20 mouse cellular contexts compared by ENCODE assay signal in genomic region chr8:91983171-91983570, GRCm38 (mm10).
DNase-seq lines count a peak whose midpoint lies in the region; ATAC-seq and TF ChIP-seq lines count a peak whose summit lies in the region.
"Had no signal": no experiment of that assay in that cellular context is flagged by ENCODE, and none has a peak within 500 bp of the region (broad histone marks: within the 10 kb centered on the region; RNA-seq: fewer than 3 reads in every experiment).

No protein-coding gene starts in this region.

- ATAC-seq in embryonic facial prominence, embryonic 11.5 days (replicated peaks; ENCODE audit: insufficient number of reproducible peaks, low FRiP score, low TSS enrichment, low read depth): no peak
- no peak for ATAC-seq in limb, embryonic 14.5 days (ENCODE audit: low FRiP score, low read depth)
- ATAC-seq in embryonic facial prominence, embryonic 14.5 days (ENCODE audit: low read depth): no peak
- no peak for ATAC-seq in liver, postnatal 0 days
- ATAC-seq: activated CD4-positive, CD25-positive, alpha-beta regulatory T cell, adult 4 months; CD4-positive, CD25-positive, alpha-beta regulatory T cell, adult 4 months; Patski had no signal

- no peak overlapping the region for H3K4me2 ChIP-seq in embryonic facial prominence, embryonic 11.5 days (ENCODE audit: low read depth, low read length)
- H3K4me2 ChIP-seq in limb, embryonic 14.5 days (replicated peaks; ENCODE audit: low read depth, low read length, severe bottlenecking): no peak overlapping the region
- H3K4me2 ChIP-seq in embryonic facial prominence, embryonic 14.5 days (ENCODE audit: low read depth, low read length): no peak overlapping the region
- H3K4me2 ChIP-seq in liver, postnatal 0 days (ENCODE audit: low read depth, low read length): no peak overlapping the region

- 55% methylated on average over 2 of the region's 2 CpGs for WGBS in embryonic facial prominence, embryonic 11.5 days
- 63% methylated on average over 2 of the region's 2 CpGs for WGBS in embryonic facial prominence, embryonic 10.5 days
- 49% methylated on average over 2 of the region's 2 CpGs for WGBS in limb, embryonic 14.5 days
- 68% methylated on average over 2 of the region's 2 CpGs for WGBS in limb, embryonic 10.5 days
- 51% methylated on average over 2 of the region's 2 CpGs for WGBS in embryonic facial prominence, embryonic 14.5 days
- 70% methylated on average over 2 of the region's 2 CpGs for WGBS in liver, postnatal 0 days (ENCODE audit: insufficient replicate concordance)

- no peaks in the 10 kb centered on the region for H3K4me1 ChIP-seq in embryonic facial prominence, embryonic 11.5 days (ENCODE audit: control insufficient read depth, insufficient read depth, low read length)
- H3K4me1 ChIP-seq in embryonic facial prominence, embryonic 10.5 days: peaks cover 7% of the 10 kb centered on the region; the same call in 1 of the 2 replicates
- H3K4me1 ChIP-seq in limb, embryonic 14.5 days (ENCODE audit: control insufficient read depth, insufficient read depth, low read length): no peaks in the 10 kb centered on the region
- H3K4me1 ChIP-seq in limb, embryonic 10.5 days: peaks cover 9% of the 10 kb centered on the region
- no peaks in the 10 kb centered on the region for H3K4me1 ChIP-seq in embryonic facial prominence, embryonic 14.5 days (ENCODE audit: control insufficient read depth, insufficient read depth, low read length)
- no peaks in the 10 kb centered on the region for H3K4me1 ChIP-seq in liver, postnatal 0 days (ENCODE audit: insufficient read depth)

- no peak for TF ChIP-seq CTCF in liver, postnatal 0 days (IDR thresholded peaks at IDR 0.05; ENCODE audit: low read depth)

- no peak overlapping the region for H3K4me3 ChIP-seq in embryonic facial prominence, embryonic 11.5 days (ENCODE audit: low read depth, low read length)
- H3K4me3 ChIP-seq in embryonic facial prominence, embryonic 10.5 days: no peak overlapping the region
- no peak overlapping the region for H3K4me3 ChIP-seq in limb, embryonic 14.5 days (replicated peaks; ENCODE audit: low read length)
- no peak overlapping the region for H3K4me3 ChIP-seq in limb, embryonic 10.5 days
- H3K4me3 ChIP-seq in embryonic facial prominence, embryonic 14.5 days (ENCODE audit: low read depth, low read length): no peak overlapping the region
- H3K4me3 ChIP-seq in liver, postnatal 0 days (ENCODE audit: low read depth, low read length): no peak overlapping the region

- H3K27ac ChIP-seq in embryonic facial prominence, embryonic 11.5 days (replicated peaks; ENCODE audit: low read depth, low read length): no peak overlapping the region
- H3K27ac ChIP-seq in embryonic facial prominence, embryonic 10.5 days (replicated peaks): no peak overlapping the region
- no peak overlapping the region for H3K27ac ChIP-seq in limb, embryonic 14.5 days (replicated peaks; ENCODE audit: low read depth, low read length)
- no peak overlapping the region for H3K27ac ChIP-seq in limb, embryonic 10.5 days
- H3K27ac ChIP-seq in embryonic facial prominence, embryonic 14.5 days (replicated peaks; ENCODE audit: low read depth, low read length): no peak overlapping the region
- H3K27ac ChIP-seq in liver, postnatal 0 days (ENCODE audit: low read depth): no peak overlapping the region

- no peak overlapping the region for H3K9ac ChIP-seq in embryonic facial prominence, embryonic 11.5 days (replicated peaks; ENCODE audit: low read length)
- no peak overlapping the region for H3K9ac ChIP-seq in limb, embryonic 14.5 days (ENCODE audit: low read depth, low read length, severe bottlenecking)
- no peak overlapping the region for H3K9ac ChIP-seq in embryonic facial prominence, embryonic 14.5 days (ENCODE audit: low read depth, low read length)
- no peak overlapping the region for H3K9ac ChIP-seq in liver, postnatal 0 days (replicated peaks)

- TF ChIP-seq POLR2A in limb, embryonic 14.5 days (IDR thresholded peaks at IDR 0.05; ENCODE audit: borderline replicate concordance, extremely low read depth, insufficient read depth, insufficient read length): no peak

- H3K27me3 ChIP-seq in embryonic facial prominence, embryonic 11.5 days (ENCODE audit: control insufficient read depth, insufficient read depth, low read length): no peaks in the 10 kb centered on the region
- H3K27me3 ChIP-seq in embryonic facial prominence, embryonic 10.5 days (replicated peaks; ENCODE audit: low read depth, poor library complexity, severe bottlenecking): peaks cover 11% of the 10 kb centered on the region
- peaks cover 51% of the 10 kb centered on the region for H3K27me3 ChIP-seq in limb, embryonic 14.5 days (ENCODE audit: control insufficient read depth, insufficient read depth, low read length)
- H3K27me3 ChIP-seq in limb, embryonic 10.5 days (ENCODE audit: low read depth, poor library complexity, severe bottlenecking): peaks cover 80% of the 10 kb centered on the region
- no peaks in the 10 kb centered on the region for H3K27me3 ChIP-seq in embryonic facial prominence, embryonic 14.5 days (replicated peaks; ENCODE audit: control insufficient read depth, insufficient read depth, low read length)
- no peaks in the 10 kb centered on the region for H3K27me3 ChIP-seq in liver, postnatal 0 days (ENCODE audit: insufficient read depth, low read length)
- H3K27me3 ChIP-seq: CH12.LX, Patski had no signal

- peak; percentile 20 for DNase-seq in embryo, embryonic 11 days
- no peak for DNase-seq in embryo, embryonic 10 days (ENCODE audit: low spot score)
- DNase-seq in embryonic facial prominence, embryonic 11.5 days (ENCODE audit: low spot score): peak; percentile 57
- DNase-seq in embryonic facial prominence, embryonic 10.5 days (ENCODE audit: low spot score): no peak
- peak; percentile 25 for DNase-seq in limb, embryonic 14.5 days (ENCODE audit: low spot score)
- no peak for DNase-seq in limb, embryonic 10.5 days (ENCODE audit: low spot score)
- peak; percentile 62 for DNase-seq in embryonic facial prominence, embryonic 14.5 days (ENCODE audit: low spot score)
- no peak for DNase-seq in liver, postnatal 0 days
- DNase-seq: adrenal gland, adult 2 months; adrenal gland, adult 8-10 months; adrenal gland, postnatal 10 days; adrenal gland, postnatal 25 days; B cell, adult 2 months; cerebellum, adult 11 months; cerebellum, adult 11-12 months had no signal

- no peaks in the 10 kb centered on the region for H3K36me3 ChIP-seq in embryonic facial prominence, embryonic 11.5 days (replicated peaks; ENCODE audit: control insufficient read depth, insufficient read depth, low read depth, low read length)
- no peaks in the 10 kb centered on the region for H3K36me3 ChIP-seq in embryonic facial prominence, embryonic 10.5 days (replicated peaks)
- no peaks in the 10 kb centered on the region for H3K36me3 ChIP-seq in limb, embryonic 14.5 days (ENCODE audit: control insufficient read depth, insufficient read depth, low read length)
- H3K36me3 ChIP-seq in limb, embryonic 10.5 days: no peaks in the 10 kb centered on the region
- H3K36me3 ChIP-seq in embryonic facial prominence, embryonic 14.5 days (ENCODE audit: control insufficient read depth, insufficient read depth, low read length): no peaks in the 10 kb centered on the region
- H3K36me3 ChIP-seq in liver, postnatal 0 days (replicated peaks; ENCODE audit: insufficient read depth, low read length): no peaks in the 10 kb centered on the region
- H3K36me3 ChIP-seq: G1E had no signal

- TF ChIP-seq EP300 in liver, postnatal 0 days (IDR thresholded peaks at IDR 0.05; ENCODE audit: low read depth): no peak

- H3K9me3 ChIP-seq in embryonic facial prominence, embryonic 11.5 days (replicated peaks; ENCODE audit: control insufficient read depth, low read length): no peaks in the 10 kb centered on the region
- peaks cover 7% of the 10 kb centered on the region; the same call in 1 of the 2 replicates for H3K9me3 ChIP-seq in embryonic facial prominence, embryonic 10.5 days
- H3K9me3 ChIP-seq in limb, embryonic 14.5 days (ENCODE audit: control insufficient read depth, low read length): peaks cover 6% of the 10 kb centered on the region; the same call in 1 of the 2 replicates
- H3K9me3 ChIP-seq in limb, embryonic 10.5 days (replicated peaks): 0 out of 2 replicates have a peak, but pooled peaks cover 3% of the 10 kb centered on the region
- peaks cover 6% of the 10 kb centered on the region for H3K9me3 ChIP-seq in embryonic facial prominence, embryonic 14.5 days (ENCODE audit: control insufficient read depth, low read length)
- 0 out of 2 replicates have a peak, but pooled peaks cover 8% of the 10 kb centered on the region for H3K9me3 ChIP-seq in liver, postnatal 0 days (ENCODE audit: low read length)

Comparison
In these comparisons a context has a peak if more than half of its experiments do, and no peak if none do; other contexts are left out.
1. DNase-seq: peak in embryo, embryonic 11 days (single experiment), embryonic facial prominence, embryonic 11.5 days (single experiment), limb, embryonic 14.5 days (single experiment) and embryonic facial prominence, embryonic 14.5 days (single experiment); none in embryo, embryonic 10 days (single experiment), embryonic facial prominence, embryonic 10.5 days (single experiment), limb, embryonic 10.5 days (single experiment) and liver, postnatal 0 days (single experiment).